Mouse (Mus musculus) frontal cortex, postnatal 10 days (tissue): ENCODE measurements at regions not wholly inside any gene's neighbourhood (a gene's known extent, or its start where the extent isn't known, plus 50 kb on each side); places are given as distances from the start of the nearest gene placed in this dataset.
"Not testable (repeated sequence)": the region's sequence is repeated elsewhere in the genome, so short reads cannot be mapped to it uniquely, and the experiment has no call there.

Experiments
- DNase-seq, 2 experiments: peaks; one replicate each; pipeline ENCODE4 v3.0.0; 2022; ENCODE audit warnings: low spot score in 2 of 2, mixed read lengths in 1 of 2

- no peak for DNase-seq
Measured at GRCm38 (mm10) chr2:166324954-166325353, 169.5 kb upstream of the Sulf2 start.

- peak; percentile 35 to 40 for DNase-seq
Measured at GRCm38 (mm10) chr2:166324439-166324838, 169.0 kb upstream of the Sulf2 start.

- no peak for DNase-seq
Measured at GRCm38 (mm10) chr2:166322668-166323043, 167.2 kb upstream of the Sulf2 start.

- no peak for DNase-seq
Measured at GRCm38 (mm10) chr2:166321992-166322667, 166.7 kb upstream of the Sulf2 start.

GRCm38 (mm10) chr2:166316409-166316916 lies 161.0 kb upstream of the Sulf2 start:
- DNase-seq, result no peak

- no peak for DNase-seq
Measured at GRCm38 (mm10) chr2:166310438-166310837, 155.0 kb upstream of the Sulf2 start.

- DNase-seq, result no peak
Measured at GRCm38 (mm10) chr2:166309882-166310281, 154.4 kb upstream of the Sulf2 start.

GRCm38 (mm10) chr2:166307551-166307950 lies 152.1 kb upstream of the Sulf2 start:
- no peak for DNase-seq

- no peak for DNase-seq
Measured at GRCm38 (mm10) chr2:166305044-166306002, 149.9 kb upstream of the Sulf2 start.

GRCm38 (mm10) chr2:166303854-166304253 lies 148.4 kb upstream of the Sulf2 start:
- DNase-seq, result no peak

- no peak for DNase-seq
Measured at GRCm38 (mm10) chr2:166301161-166301560, 145.7 kb upstream of the Sulf2 start.

GRCm38 (mm10) chr2:166294672-166295071 lies 139.2 kb upstream of the Sulf2 start:
- no peak for DNase-seq

- no peak for DNase-seq
Measured at GRCm38 (mm10) chr2:166292987-166293386, 137.5 kb upstream of the Sulf2 start.

- DNase-seq, result no peak
Measured at GRCm38 (mm10) chr2:166291266-166291665, 135.8 kb upstream of the Sulf2 start.

- DNase-seq, result no peak
Measured at GRCm38 (mm10) chr2:166290826-166291225, 135.4 kb upstream of the Sulf2 start.

GRCm38 (mm10) chr2:166289198-166289597 lies 133.7 kb upstream of the Sulf2 start:
- DNase-seq, result no peak

GRCm38 (mm10) chr2:166281137-166281536 lies 125.7 kb upstream of the Sulf2 start:
- DNase-seq, result not testable (repeated sequence)

- DNase-seq, result no peak
Measured at GRCm38 (mm10) chr2:166280651-166281127, 125.2 kb upstream of the Sulf2 start.

- DNase-seq, result no peak
Measured at GRCm38 (mm10) chr2:166279676-166280075, 124.2 kb upstream of the Sulf2 start.

GRCm38 (mm10) chr2:166275398-166275797 lies 119.9 kb upstream of the Sulf2 start:
- no peak for DNase-seq

GRCm38 (mm10) chr2:166274016-166274346 lies 118.5 kb upstream of the Sulf2 start:
- DNase-seq, result no peak

- DNase-seq, result no peak
Measured at GRCm38 (mm10) chr2:166273312-166274015, 118.0 kb upstream of the Sulf2 start.
